Mouse (Mus musculus): ENCODE data around the gene Sc5d. TPM values are rescaled to one million over a fixed set of nuclear protein-coding genes. Genes with fewer than 3 reads are reported as not detected.
A peak's percentile ranks its signal among the peaks of the same experiment; 100 is the strongest.

The Sc5d gene
- polyA plus RNA-seq, 1 experiment from 2014 or later: 76.8 TPM

DNA sequence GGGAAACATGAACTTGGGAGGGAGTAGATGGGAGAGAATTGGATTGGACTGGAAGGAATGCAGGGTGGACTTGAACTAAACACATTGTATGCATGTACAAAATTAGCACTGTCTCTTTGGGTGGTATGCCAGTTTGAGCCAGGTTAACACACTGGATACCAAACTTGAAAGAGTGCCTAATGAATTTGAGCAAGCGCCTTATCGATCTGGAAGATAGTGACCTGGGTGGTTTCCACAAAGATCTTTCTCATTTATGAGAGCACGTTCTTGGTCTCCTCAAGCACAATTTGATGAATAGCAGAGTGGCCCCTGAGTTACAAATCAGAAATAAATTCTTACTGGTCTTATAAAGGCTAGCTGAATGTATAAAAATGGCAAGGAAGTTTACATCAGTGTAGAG is 6.6 kb upstream of the Sc5d start:
- Histone ChIP-seq H3K4me3 (replicated peaks; ENCODE audit: low read length) (no peak overlapping the region), H3K27me3 (replicated peaks; ENCODE audit: control insufficient read depth, insufficient read depth, low read length) (no peaks in the 10 kb centered on the region), H3K9me3 (ENCODE audit: control insufficient read depth, low read length) (no peaks in the 10 kb centered on the region), H3K4me1 (replicated peaks; ENCODE audit: control insufficient read depth, insufficient read depth, low read length) (no peaks in the 10 kb centered on the region), H3K4me2 (ENCODE audit: low read length) (no peak overlapping the region), H3K27ac (ENCODE audit: low read length) (no peak overlapping the region), H3K9ac (replicated peaks; ENCODE audit: low read depth, low read length) (no peak overlapping the region), H3K36me3 (ENCODE audit: control insufficient read depth, insufficient read depth) (no peaks in the 10 kb centered on the region)
- no peak for ATAC-seq
- 92% methylated on average over 3 of the region's 3 CpGs for WGBS

DNA sequence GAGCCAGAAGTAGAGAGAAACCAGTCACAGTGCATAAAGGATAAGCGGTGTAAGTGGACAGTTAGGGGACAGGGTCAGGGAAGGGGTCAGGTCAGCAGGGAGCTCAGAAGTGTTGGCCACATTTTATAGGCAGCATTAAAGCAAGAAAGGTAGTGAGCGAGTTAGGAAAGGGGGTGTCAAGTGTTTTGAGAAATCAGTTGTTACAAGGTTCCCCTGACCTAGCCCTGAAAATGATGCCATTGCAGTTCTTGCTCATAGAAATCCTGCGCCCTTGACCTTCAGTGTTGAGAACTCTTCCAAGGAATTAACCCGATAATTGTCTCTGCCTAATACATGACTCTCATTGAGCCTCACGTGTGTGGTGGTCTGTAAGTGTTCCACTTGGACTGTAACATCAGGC is 6.0 kb upstream of the Sc5d start:
- no peak for ATAC-seq
- Histone ChIP-seq H3K4me2 (ENCODE audit: low read length) (no peak overlapping the region), H3K4me1 (replicated peaks; ENCODE audit: control insufficient read depth, insufficient read depth, low read length) (peaks cover 3% of the 10 kb centered on the region), H3K27me3 (replicated peaks; ENCODE audit: control insufficient read depth, insufficient read depth, low read length) (no peaks in the 10 kb centered on the region), H3K36me3 (ENCODE audit: control insufficient read depth, insufficient read depth) (no peaks in the 10 kb centered on the region), H3K9ac (replicated peaks; ENCODE audit: low read depth, low read length) (no peak overlapping the region), H3K9me3 (ENCODE audit: control insufficient read depth, low read length) (no peaks in the 10 kb centered on the region), H3K4me3 (replicated peaks; ENCODE audit: low read length) (no peak overlapping the region), H3K27ac (ENCODE audit: low read length) (no peak overlapping the region)
- 89% methylated on average over 5 of the region's 5 CpGs for WGBS

DNA sequence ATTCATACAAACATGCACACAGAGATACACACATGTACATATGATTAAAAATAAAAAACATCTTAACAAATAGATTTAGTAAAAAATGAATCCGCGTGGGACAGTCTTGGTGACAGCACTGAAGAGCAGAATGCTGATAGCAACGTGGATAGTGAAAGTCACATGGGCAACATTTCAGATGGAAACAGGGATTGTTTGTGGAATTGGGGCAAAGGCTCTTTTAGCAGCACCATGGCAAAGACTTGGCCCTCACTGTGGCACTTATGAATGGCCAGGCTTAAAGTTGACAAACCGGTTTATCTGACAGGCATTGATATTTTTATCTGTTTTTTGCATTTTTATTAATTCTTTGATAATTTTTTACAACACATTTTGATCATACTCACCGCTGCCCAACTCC is 4.3 kb upstream of the Sc5d start:
- no peaks in the 10 kb centered on the region for H3K9me3 ChIP-seq (ENCODE audit: control insufficient read depth, low read length)
- no peak overlapping the region for H3K4me2 ChIP-seq (ENCODE audit: low read length)
- H3K4me1 ChIP-seq (replicated peaks; ENCODE audit: control insufficient read depth, insufficient read depth, low read length): peaks cover 11% of the 10 kb centered on the region
- no peak for ATAC-seq
- no peak overlapping the region for H3K4me3 ChIP-seq (replicated peaks; ENCODE audit: low read length)
- H3K9ac ChIP-seq (replicated peaks; ENCODE audit: low read depth, low read length): no peak overlapping the region
- WGBS: 81% methylated on average over 5 of the region's 5 CpGs
- no peaks in the 10 kb centered on the region for H3K36me3 ChIP-seq (ENCODE audit: control insufficient read depth, insufficient read depth)
- no peaks in the 10 kb centered on the region for H3K27me3 ChIP-seq (replicated peaks; ENCODE audit: control insufficient read depth, insufficient read depth, low read length)
- no peak overlapping the region for H3K27ac ChIP-seq (ENCODE audit: low read length)

DNA sequence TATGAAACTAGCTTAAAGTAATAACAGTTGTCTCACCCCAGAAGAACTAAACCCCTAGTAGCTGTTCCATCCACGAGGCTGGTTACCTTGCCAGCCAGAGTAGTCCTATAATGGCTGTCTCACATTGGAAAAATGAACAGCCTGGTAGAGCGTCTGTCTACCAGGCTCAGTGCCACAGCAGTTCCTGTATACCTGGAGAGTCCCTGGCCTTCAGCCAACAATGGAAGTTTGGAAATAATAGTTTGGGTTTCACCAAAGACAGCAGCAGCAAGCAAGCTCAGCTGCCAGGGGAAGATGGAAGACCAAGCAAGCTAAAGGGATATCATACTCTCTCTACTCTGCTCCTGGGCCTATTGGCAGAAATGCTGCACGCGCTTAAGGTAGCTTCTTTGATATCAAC is 1.3 kb upstream of the Sc5d start:
- ATAC-seq: no peak
- H3K4me2 ChIP-seq (ENCODE audit: low read length): peak overlapping the region; percentile 50
- WGBS: 78% methylated on average over 4 of the region's 4 CpGs
- H3K4me3 ChIP-seq (replicated peaks; ENCODE audit: low read length): no peak overlapping the region
- no peak overlapping the region; the same call in 1 of the 2 replicates for H3K9ac ChIP-seq (replicated peaks; ENCODE audit: low read depth, low read length)
- no peaks in the 10 kb centered on the region for H3K9me3 ChIP-seq (ENCODE audit: control insufficient read depth, low read length)
- H3K27me3 ChIP-seq (replicated peaks; ENCODE audit: control insufficient read depth, insufficient read depth, low read length): no peaks in the 10 kb centered on the region
- H3K27ac ChIP-seq (ENCODE audit: low read length): no peak overlapping the region
- peaks cover 27% of the 10 kb centered on the region for H3K4me1 ChIP-seq (replicated peaks; ENCODE audit: control insufficient read depth, insufficient read depth, low read length)
- no peaks in the 10 kb centered on the region for H3K36me3 ChIP-seq (ENCODE audit: control insufficient read depth, insufficient read depth)

DNA sequence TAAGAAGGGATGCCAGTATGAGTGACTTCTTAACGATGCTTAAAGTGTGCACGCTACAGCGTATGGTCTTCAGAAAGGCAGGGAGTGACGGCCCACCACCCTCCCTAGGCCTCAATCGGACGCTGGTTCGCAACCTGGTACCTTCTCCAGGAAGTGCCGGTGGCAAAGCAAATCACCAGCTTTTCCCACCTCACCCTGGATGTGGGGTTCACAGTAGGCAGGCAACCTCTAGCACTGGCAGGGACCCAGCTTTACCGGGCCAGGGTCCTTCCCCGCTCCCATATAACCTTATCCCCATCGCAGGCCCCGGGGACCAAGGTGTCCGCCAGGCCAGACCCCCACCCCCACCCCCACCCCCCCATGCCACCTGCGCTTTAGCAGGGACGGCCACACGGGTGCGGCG is 346 bp downstream of the Sc5d start:
- WGBS: 0% methylated on average over 17 of the region's 18 CpGs
- no peaks in the 10 kb centered on the region for H3K27me3 ChIP-seq (replicated peaks; ENCODE audit: control insufficient read depth, insufficient read depth, low read length)
- ATAC-seq: peak; percentile 54

DNA sequence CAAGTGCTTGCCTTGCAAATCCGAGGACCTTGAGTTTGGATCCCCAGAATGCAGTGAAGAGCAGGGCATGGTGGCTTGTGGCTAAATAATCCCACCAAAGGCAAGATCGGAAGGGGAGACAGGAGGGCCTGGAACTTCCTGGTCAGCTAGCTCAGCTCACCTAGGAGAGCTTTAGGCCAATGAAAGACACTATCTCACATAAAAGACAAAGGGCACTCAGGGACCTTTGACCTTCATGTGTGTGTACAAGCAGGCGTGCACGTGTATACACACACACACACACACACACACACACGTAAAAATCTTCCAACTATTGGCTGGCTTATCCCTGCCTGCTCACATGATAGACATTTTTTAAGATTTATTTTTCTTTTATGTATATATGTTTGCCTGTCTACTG is 3.6 kb downstream of the Sc5d start:
- WGBS: 94% methylated on average over 5 of the region's 5 CpGs
- Histone ChIP-seq H3K9me3 (ENCODE audit: control insufficient read depth, low read length) (no peaks in the 10 kb centered on the region), H3K36me3 (ENCODE audit: control insufficient read depth, insufficient read depth) (peaks cover 11% of the 10 kb centered on the region), H3K4me1 (replicated peaks; ENCODE audit: control insufficient read depth, insufficient read depth, low read length) (peaks cover 27% of the 10 kb centered on the region), H3K4me3 (replicated peaks; ENCODE audit: low read length) (no peak overlapping the region), H3K9ac (replicated peaks; ENCODE audit: low read depth, low read length) (no peak overlapping the region), H3K27me3 (replicated peaks; ENCODE audit: control insufficient read depth, insufficient read depth, low read length) (no peaks in the 10 kb centered on the region), H3K27ac (ENCODE audit: low read length) (no peak overlapping the region), H3K4me2 (ENCODE audit: low read length) (no peak overlapping the region)
- ATAC-seq: no peak

More for the DNA sequence above, 346 bp downstream of the Sc5d start:
- Histone ChIP-seq H3K4me1 (replicated peaks; ENCODE audit: control insufficient read depth, insufficient read depth, low read length) (peaks cover 27% of the 10 kb centered on the region), H3K4me2 (ENCODE audit: low read length) (peak overlapping the region; percentile 50), H3K4me3 (replicated peaks; ENCODE audit: low read length) (peak overlapping the region; percentile 63), H3K27ac (ENCODE audit: low read length) (peak overlapping the region; percentile 92), H3K36me3 (ENCODE audit: control insufficient read depth, insufficient read depth) (no peaks in the 10 kb centered on the region), H3K9me3 (ENCODE audit: control insufficient read depth, low read length) (no peaks in the 10 kb centered on the region), H3K9ac (replicated peaks; ENCODE audit: low read depth, low read length) (peak overlapping the region; percentile 89)

DNA sequence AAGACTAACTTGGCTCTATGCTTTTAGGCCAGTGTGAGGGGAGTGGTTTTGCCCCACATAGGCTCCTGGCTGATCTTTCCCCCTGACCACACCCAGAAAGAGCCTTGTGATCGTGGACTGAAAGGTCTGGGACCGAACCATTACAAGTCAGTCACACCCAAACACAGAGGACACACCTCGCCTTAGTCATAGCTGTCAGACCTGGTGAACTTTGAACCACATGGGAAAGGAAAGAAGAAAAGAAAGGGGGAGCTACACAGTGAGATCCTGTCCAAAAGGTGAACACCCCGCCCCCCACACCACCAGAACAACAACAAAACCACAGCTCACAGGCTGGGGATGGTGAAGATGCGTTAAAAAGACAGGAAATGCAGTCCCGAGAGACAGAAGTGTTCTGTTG is 14.9 kb downstream of the Sc5d start:
- Histone ChIP-seq H3K36me3 (ENCODE audit: control insufficient read depth, insufficient read depth) (peaks cover 2% of the 10 kb centered on the region), H3K4me2 (ENCODE audit: low read length) (no peak overlapping the region), H3K27me3 (replicated peaks; ENCODE audit: control insufficient read depth, insufficient read depth, low read length) (no peaks in the 10 kb centered on the region), H3K9me3 (ENCODE audit: control insufficient read depth, low read length) (no peaks in the 10 kb centered on the region), H3K27ac (ENCODE audit: low read length) (no peak overlapping the region), H3K4me1 (replicated peaks; ENCODE audit: control insufficient read depth, insufficient read depth, low read length) (no peaks in the 10 kb centered on the region), H3K4me3 (replicated peaks; ENCODE audit: low read length) (no peak overlapping the region), H3K9ac (replicated peaks; ENCODE audit: low read depth, low read length) (no peak overlapping the region)
- WGBS: 88% methylated on average over 6 of the region's 6 CpGs
- ATAC-seq: no peak

DNA sequence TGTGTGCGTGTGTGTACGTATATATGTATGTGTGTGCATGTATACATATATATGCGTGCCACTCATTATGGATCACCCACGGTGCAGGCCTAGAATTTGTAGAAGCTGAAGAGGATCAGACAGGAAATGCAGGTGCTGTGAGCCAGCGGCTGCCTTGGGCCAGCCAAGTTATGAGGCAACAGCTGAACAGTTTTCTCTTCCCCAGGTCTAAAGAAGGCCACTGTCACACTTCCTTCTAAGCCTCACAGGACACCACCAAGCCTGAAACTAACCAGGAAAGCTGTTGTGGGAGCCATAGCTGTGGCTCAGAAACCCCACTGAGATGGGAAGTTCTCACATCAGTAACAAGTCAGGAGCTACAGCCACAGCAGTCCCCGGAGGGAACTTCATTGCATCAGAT is 17.4 kb downstream of the Sc5d start:
- Histone ChIP-seq H3K27me3 (replicated peaks; ENCODE audit: control insufficient read depth, insufficient read depth, low read length) (no peaks in the 10 kb centered on the region), H3K27ac (ENCODE audit: low read length) (no peak overlapping the region), H3K36me3 (ENCODE audit: control insufficient read depth, insufficient read depth) (no peaks in the 10 kb centered on the region; the same call in 1 of the 2 replicates), H3K9ac (replicated peaks; ENCODE audit: low read depth, low read length) (no peak overlapping the region), H3K4me3 (replicated peaks; ENCODE audit: low read length) (no peak overlapping the region), H3K4me1 (replicated peaks; ENCODE audit: control insufficient read depth, insufficient read depth, low read length) (no peaks in the 10 kb centered on the region), H3K4me2 (ENCODE audit: low read length) (no peak overlapping the region), H3K9me3 (ENCODE audit: control insufficient read depth, low read length) (no peaks in the 10 kb centered on the region)
- WGBS: 93% methylated on average over 6 of the region's 6 CpGs
- no peak for ATAC-seq

DNA sequence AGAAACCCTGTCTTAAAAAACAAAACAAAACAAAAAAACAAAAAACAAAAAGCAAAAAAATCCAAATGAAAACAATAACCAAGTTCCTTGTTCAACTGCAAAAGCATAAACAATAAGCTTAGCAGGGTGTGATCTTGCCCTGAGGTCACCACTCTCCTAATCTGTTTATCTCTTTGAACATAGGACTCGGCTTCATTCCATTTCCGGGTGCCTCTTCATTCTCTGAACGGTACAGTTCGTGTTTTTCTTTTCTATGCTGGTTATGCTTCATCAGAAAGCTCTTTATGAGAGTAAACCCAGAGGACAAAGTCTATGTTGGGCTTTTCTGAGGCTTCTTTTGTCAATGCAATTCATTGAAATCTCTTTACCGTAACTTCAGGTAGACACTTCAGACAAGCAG is 19.9 kb downstream of the Sc5d start:
- no peak overlapping the region for H3K4me2 ChIP-seq (ENCODE audit: low read length)
- no peaks in the 10 kb centered on the region for H3K36me3 ChIP-seq (ENCODE audit: control insufficient read depth, insufficient read depth)
- no peaks in the 10 kb centered on the region for H3K9me3 ChIP-seq (ENCODE audit: control insufficient read depth, low read length)
- no peak overlapping the region for H3K4me3 ChIP-seq (replicated peaks; ENCODE audit: low read length)
- no peak for ATAC-seq
- H3K27ac ChIP-seq (ENCODE audit: low read length): no peak overlapping the region
- no peak overlapping the region for H3K9ac ChIP-seq (replicated peaks; ENCODE audit: low read depth, low read length)
- 92% methylated on average over 5 of the region's 5 CpGs for WGBS
- peaks cover 11% of the 10 kb centered on the region for H3K4me1 ChIP-seq (replicated peaks; ENCODE audit: control insufficient read depth, insufficient read depth, low read length)
- no peaks in the 10 kb centered on the region for H3K27me3 ChIP-seq (replicated peaks; ENCODE audit: control insufficient read depth, insufficient read depth, low read length)

DNA sequence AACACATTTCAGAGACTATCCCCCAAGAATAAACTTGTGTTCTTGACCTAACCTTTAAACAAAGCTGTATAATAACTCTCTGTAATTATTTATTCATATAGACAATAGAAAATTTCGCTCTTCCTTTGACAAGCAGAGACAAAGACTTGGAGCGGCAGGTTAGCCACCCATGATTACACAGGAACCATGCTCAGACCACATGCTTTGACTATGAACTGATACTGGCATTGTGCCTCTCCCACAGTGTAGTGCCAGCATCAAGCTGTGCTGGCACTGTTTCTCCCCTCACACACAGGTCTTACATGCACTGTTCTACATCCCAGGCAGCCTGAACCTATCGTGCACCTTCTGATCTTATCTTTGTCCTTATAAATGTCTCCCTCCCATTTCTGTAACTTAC is 23.0 kb downstream of the Sc5d start:
- no peaks in the 10 kb centered on the region for H3K36me3 ChIP-seq (ENCODE audit: control insufficient read depth, insufficient read depth)
- no peaks in the 10 kb centered on the region for H3K27me3 ChIP-seq (replicated peaks; ENCODE audit: control insufficient read depth, insufficient read depth, low read length)
- H3K4me1 ChIP-seq (replicated peaks; ENCODE audit: control insufficient read depth, insufficient read depth, low read length): peaks cover 11% of the 10 kb centered on the region
- H3K4me3 ChIP-seq (replicated peaks; ENCODE audit: low read length): no peak overlapping the region
- WGBS: 30% methylated on average over 3 of the region's 3 CpGs
- peak overlapping the region; percentile 38; the same call in 1 of the 2 replicates for H3K27ac ChIP-seq (ENCODE audit: low read length)
- no peak overlapping the region for H3K9ac ChIP-seq (replicated peaks; ENCODE audit: low read depth, low read length)
- ATAC-seq: peak; percentile 90
- peak overlapping the region; percentile 44 for H3K4me2 ChIP-seq (ENCODE audit: low read length)
- no peaks in the 10 kb centered on the region for H3K9me3 ChIP-seq (ENCODE audit: control insufficient read depth, low read length)
